Mouse (Mus musculus) hindbrain, embryonic 16.5 days (tissue): ENCODE data around the gene Myadm. TPM values are rescaled to one million over a fixed set of nuclear protein-coding genes. Genes with fewer than 3 reads are reported as not detected.

ENCODE experiments used
- ATAC-seq: fragments of 200-750 bp; cut with Nextera tagmentation; 2 replicates; pipeline ENCODE4 v1.8.0; 2017; ENCODE audit warnings: moderate TSS enrichment, moderate library complexity
- H3K27ac ChIP-seq: fragments of 300-500 bp; sonication (generic); 2 replicates; pipeline ENCODE4 v1.5.1; 2014; ENCODE audit warnings: low read depth, mild to moderate bottlenecking, control low read depth, low read length, moderate library complexity
- H3K27me3 ChIP-seq: fragments of 300-500 bp; sonication (generic); replicated peaks from 2 replicates; pipeline ENCODE4 v1.6.1; 2014; ENCODE audit warnings: low read length; ENCODE audit not compliant: control insufficient read depth, insufficient read depth
- H3K36me3 ChIP-seq: fragments of 300-500 bp; sonication (generic); 2 replicates; pipeline ENCODE4 v1.6.1; 2014; ENCODE audit warnings: mild to moderate bottlenecking, low read length, moderate library complexity, mixed read lengths; ENCODE audit not compliant: control insufficient read depth, insufficient read depth
- H3K4me1 ChIP-seq: fragments of 300-500 bp; sonication (generic); 2 replicates; pipeline ENCODE4 v1.6.1; 2014; ENCODE audit warnings: low read depth, low read length; ENCODE audit not compliant: control insufficient read depth, insufficient read depth
- H3K4me2 ChIP-seq: fragments of 300-500 bp; sonication (generic); 2 replicates; pipeline ENCODE4 v1.6.1; 2014; ENCODE audit warnings: mild to moderate bottlenecking, low read length, control low read depth, moderate library complexity
- H3K4me3 ChIP-seq: fragments of 300-500 bp; sonication (generic); 2 replicates; pipeline ENCODE4 v1.5.1; 2014; ENCODE audit warnings: mild to moderate bottlenecking, low read length, control low read depth, moderate library complexity
- H3K9ac ChIP-seq: fragments of 300-500 bp; sonication (generic); 2 replicates; pipeline ENCODE4 v1.6.1; 2014; ENCODE audit warnings: low read depth, mild to moderate bottlenecking, control low read depth, low read length, moderate library complexity
- H3K9me3 ChIP-seq: fragments of 300-500 bp; sonication (generic); 2 replicates; pipeline ENCODE4 v1.6.1; 2014; ENCODE audit warnings: mild to moderate bottlenecking, low read length, moderate library complexity; ENCODE audit not compliant: control insufficient read depth
- WGBS: fragments of 180-500 bp; shearing (Covaris S2); extraction: QIAGEN DNeasy Blood & Tissue Kit; methylation state at CpG from one replicate; pipeline ENCODE4 v1.1.7; 2014; 5-methylcytosine and 5-hydroxymethylcytosine counted together
- polyA plus RNA-seq: library from polyadenylated mRNA; unstranded; fragments of >200 nt; fragmentation: Nextera tagmentation; extraction: Ambion mirVana; gene quantifications from 2 replicates; pipeline ENCODE4 v1.2.1, GENCODE M21; 2015

Myadm gene
- 36.9 and 51.0 TPM in 2 replicates for polyA plus RNA-seq

GRCm38 (mm10) chr7:3288976-3289970 is at the start of gene Myadm, which contains the start of gene Prkcg:
Gene Myadm (plus strand): TSS chr7:3289080.
Gene Prkcg (plus strand): TSS chr7:3289179.
- Histone ChIP-seq H3K36me3 (peaks cover 6% of the 10 kb centered on the region; the same call in 1 of the 2 replicates), H3K4me1 (peaks cover 16% of the 10 kb centered on the region), H3K4me3 (peak within 1 kb of the TSS; percentile 69), H3K4me2 (peak within 1 kb of the TSS; percentile 75), H3K27ac (peak within 1 kb of the TSS; percentile 83), H3K9ac (peak within 1 kb of the TSS; percentile 92), H3K27me3 (no peaks in the 10 kb centered on the region), H3K9me3 (no peaks in the 10 kb centered on the region)
- ATAC-seq = peak; percentile 55
- 2% methylated on average over 30 of the region's 30 CpGs for WGBS

GRCm38 (mm10) chr7:3239193-3239592 is 49.7 kb upstream of the Myadm start:
- no peak overlapping the region for H3K4me2 ChIP-seq

GRCm38 (mm10) chr7:3260701-3261100 is 28.2 kb upstream of the Myadm start:
- Histone ChIP-seq H3K4me3 (no peak overlapping the region), H3K36me3 (no peaks in the 10 kb centered on the region), H3K27me3 (no peaks in the 10 kb centered on the region), H3K27ac (no peak overlapping the region), H3K9me3 (no peaks in the 10 kb centered on the region), H3K9ac (no peak overlapping the region), H3K4me1 (no peaks in the 10 kb centered on the region), H3K4me2 (no peak overlapping the region)
- no peak for ATAC-seq
- whole genome bisulfite sequencing = 75% methylated on average over 3 of the region's 3 CpGs

More at GRCm38 (mm10) chr7:3239193-3239592, 49.7 kb upstream of the Myadm start:
- no peak for ATAC-seq
- WGBS = 79% methylated on average over 2 of the region's 2 CpGs
- no peak overlapping the region for H3K27ac ChIP-seq
- no peaks in the 10 kb centered on the region for H3K9me3 ChIP-seq
- no peak overlapping the region for H3K9ac ChIP-seq
- no peaks in the 10 kb centered on the region for H3K27me3 ChIP-seq
- H3K36me3 ChIP-seq = no peaks in the 10 kb centered on the region
- H3K4me3 ChIP-seq = no peak overlapping the region
- H3K4me1 ChIP-seq = no peaks in the 10 kb centered on the region

GRCm38 (mm10) chr7:3261446-3261845 is 27.4 kb upstream of the Myadm start:
- H3K4me1 ChIP-seq = no peaks in the 10 kb centered on the region
- H3K9ac ChIP-seq = no peak overlapping the region
- no peaks in the 10 kb centered on the region for H3K27me3 ChIP-seq
- WGBS = 57% methylated on average over 4 of the region's 4 CpGs
- no peaks in the 10 kb centered on the region for H3K36me3 ChIP-seq
- no peaks in the 10 kb centered on the region for H3K9me3 ChIP-seq
- no peak for ATAC-seq
- H3K27ac ChIP-seq = no peak overlapping the region
- H3K4me3 ChIP-seq = no peak overlapping the region
- no peak overlapping the region for H3K4me2 ChIP-seq

GRCm38 (mm10) chr7:3262789-3263188 is 26.1 kb upstream of the Myadm start:
- 33% methylated on average over 2 of the region's 2 CpGs for WGBS
- Histone ChIP-seq H3K36me3 (no peaks in the 10 kb centered on the region), H3K4me1 (no peaks in the 10 kb centered on the region), H3K27me3 (no peaks in the 10 kb centered on the region), H3K4me3 (no peak overlapping the region), H3K4me2 (no peak overlapping the region), H3K27ac (no peak overlapping the region), H3K9ac (no peak overlapping the region), H3K9me3 (no peaks in the 10 kb centered on the region)
- no peak for ATAC-seq

- Histone ChIP-seq H3K4me3 (peak overlapping the region; percentile 11; the same call in 1 of the 2 replicates), H3K4me2 (peak overlapping the region; percentile 32), H3K4me1 (no peaks in the 10 kb centered on the region), H3K27ac (no peak overlapping the region), H3K9ac (no peak overlapping the region), H3K36me3 (no peaks in the 10 kb centered on the region), H3K27me3 (no peaks in the 10 kb centered on the region), H3K9me3 (no peaks in the 10 kb centered on the region)
- no peak; the same call in 1 of the 2 replicates for ATAC-seq
- WGBS = 39% methylated on average over 22 of the region's 22 CpGs
Measured at GRCm38 (mm10) chr7:3264390-3265022, 24.4 kb upstream of the Myadm start.

- Histone ChIP-seq H3K27me3 (no peaks in the 10 kb centered on the region), H3K4me3 (no peak overlapping the region), H3K36me3 (no peaks in the 10 kb centered on the region), H3K4me2 (no peak overlapping the region), H3K9ac (no peak overlapping the region), H3K9me3 (no peaks in the 10 kb centered on the region), H3K4me1 (no peaks in the 10 kb centered on the region), H3K27ac (no peak overlapping the region)
- no peak for ATAC-seq
- WGBS = 72% methylated on average over 6 of the region's 6 CpGs
Measured at GRCm38 (mm10) chr7:3265311-3265710, 23.6 kb upstream of the Myadm start.

- no peaks in the 10 kb centered on the region for H3K36me3 ChIP-seq
- no peak overlapping the region for H3K4me3 ChIP-seq
- no peak for ATAC-seq
- H3K9ac ChIP-seq = no peak overlapping the region
- H3K27me3 ChIP-seq = no peaks in the 10 kb centered on the region
- H3K4me2 ChIP-seq = no peak overlapping the region
- H3K9me3 ChIP-seq = no peaks in the 10 kb centered on the region
- no peaks in the 10 kb centered on the region for H3K4me1 ChIP-seq
- no peak overlapping the region for H3K27ac ChIP-seq
- WGBS = 82% methylated on average over 3 of the region's 3 CpGs
Measured at GRCm38 (mm10) chr7:3267261-3267660, 21.6 kb upstream of the Myadm start.

GRCm38 (mm10) chr7:3267888-3268287 is 21.0 kb upstream of the Myadm start:
- H3K4me2 ChIP-seq = no peak overlapping the region
- H3K4me1 ChIP-seq = no peaks in the 10 kb centered on the region
- no peaks in the 10 kb centered on the region for H3K36me3 ChIP-seq
- H3K27me3 ChIP-seq = no peaks in the 10 kb centered on the region
- WGBS = 71% methylated on average over 8 of the region's 8 CpGs
- no peak overlapping the region for H3K9ac ChIP-seq
- no peak overlapping the region for H3K4me3 ChIP-seq
- no peak for ATAC-seq
- H3K9me3 ChIP-seq = no peaks in the 10 kb centered on the region
- no peak overlapping the region for H3K27ac ChIP-seq
